Mouse (Mus musculus): ENCODE measurements around the gene Ntrk1. TPM values are rescaled to one million over a fixed set of nuclear protein-coding genes. Genes with fewer than 3 reads are reported as not detected.

The Ntrk1 gene
- polyA plus RNA-seq, 1 experiment from 2014 or later = 5.4 TPM

GRCm38 (mm10) chr3:87796736-87797334 is 1.9 kb upstream of the Ntrk1 start, which contains the start of gene Insrr:
TSS of gene Insrr (plus strand) at chr3:87796951.
- H3K9ac ChIP-seq (ENCODE audit: low read depth, low read length) = no peak within 1 kb of the TSS
- peak within 1 kb of the TSS; percentile 34 for H3K4me3 ChIP-seq (ENCODE audit: low read length)
- ATAC-seq (ENCODE audit: low FRiP score, low TSS enrichment) = no peak
- H3K9me3 ChIP-seq (ENCODE audit: control insufficient read depth, low read length) = no peaks in the 10 kb centered on the region
- H3K4me1 ChIP-seq (ENCODE audit: control insufficient read depth, insufficient read depth, low read length) = peaks cover 17% of the 10 kb centered on the region
- H3K4me2 ChIP-seq (replicated peaks; ENCODE audit: low read depth, low read length) = peak within 1 kb of the TSS; percentile 58
- H3K27ac ChIP-seq (ENCODE audit: low read depth, low read length) = no peak within 1 kb of the TSS
- H3K27me3 ChIP-seq (ENCODE audit: control insufficient read depth, insufficient read depth, low read length) = peaks cover 72% of the 10 kb centered on the region
- under 1% methylated on average over 27 of the region's 29 CpGs for WGBS
- H3K36me3 ChIP-seq (ENCODE audit: control insufficient read depth, insufficient read depth, low read length) = no peaks in the 10 kb centered on the region

GRCm38 (mm10) chr3:87795336-87796277 is 645 bp upstream of the Ntrk1 start:
- Histone ChIP-seq H3K27ac (ENCODE audit: low read depth, low read length) (no peak overlapping the region), H3K27me3 (ENCODE audit: control insufficient read depth, insufficient read depth, low read length) (peaks cover 83% of the 10 kb centered on the region), H3K36me3 (ENCODE audit: control insufficient read depth, insufficient read depth, low read length) (no peaks in the 10 kb centered on the region), H3K4me3 (ENCODE audit: low read length) (peak overlapping the region; percentile 33), H3K4me1 (ENCODE audit: control insufficient read depth, insufficient read depth, low read length) (peaks cover 17% of the 10 kb centered on the region), H3K9ac (ENCODE audit: low read depth, low read length) (peak overlapping the region; percentile 29), H3K9me3 (ENCODE audit: control insufficient read depth, low read length) (no peaks in the 10 kb centered on the region), H3K4me2 (replicated peaks; ENCODE audit: low read depth, low read length) (peak overlapping the region; percentile 48)
- ATAC-seq (ENCODE audit: low FRiP score, low TSS enrichment) = peak; percentile 26; the same call in 1 of the 2 replicates
- 18% methylated on average over 33 of the region's 33 CpGs for WGBS

- Histone ChIP-seq H3K4me2 (replicated peaks; ENCODE audit: low read depth, low read length) (no peak overlapping the region), H3K36me3 (ENCODE audit: control insufficient read depth, insufficient read depth, low read length) (no peaks in the 10 kb centered on the region), H3K27me3 (ENCODE audit: control insufficient read depth, insufficient read depth, low read length) (peaks cover 39% of the 10 kb centered on the region), H3K4me3 (ENCODE audit: low read length) (no peak overlapping the region), H3K4me1 (ENCODE audit: control insufficient read depth, insufficient read depth, low read length) (peaks cover 17% of the 10 kb centered on the region), H3K27ac (ENCODE audit: low read depth, low read length) (no peak overlapping the region), H3K9ac (ENCODE audit: low read depth, low read length) (no peak overlapping the region), H3K9me3 (ENCODE audit: control insufficient read depth, low read length) (no peaks in the 10 kb centered on the region)
- WGBS = 21% methylated on average over 5 of the region's 5 CpGs
- ATAC-seq (ENCODE audit: low FRiP score, low TSS enrichment) = no peak
These were observed 5.2 kb downstream of the Ntrk1 start for GRCm38 (mm10) chr3:87789768-87790167.

GRCm38 (mm10) chr3:87789248-87789647 is 5.7 kb downstream of the Ntrk1 start:
- no peaks in the 10 kb centered on the region for H3K9me3 ChIP-seq (ENCODE audit: control insufficient read depth, low read length)
- H3K4me1 ChIP-seq (ENCODE audit: control insufficient read depth, insufficient read depth, low read length) = peaks cover 16% of the 10 kb centered on the region
- no peaks in the 10 kb centered on the region for H3K36me3 ChIP-seq (ENCODE audit: control insufficient read depth, insufficient read depth, low read length)
- H3K27me3 ChIP-seq (ENCODE audit: control insufficient read depth, insufficient read depth, low read length) = peaks cover 34% of the 10 kb centered on the region
- no peak overlapping the region for H3K4me2 ChIP-seq (replicated peaks; ENCODE audit: low read depth, low read length)
- peak; percentile 47 for ATAC-seq (ENCODE audit: low FRiP score, low TSS enrichment)
- H3K4me3 ChIP-seq (ENCODE audit: low read length) = no peak overlapping the region
- H3K27ac ChIP-seq (ENCODE audit: low read depth, low read length) = no peak overlapping the region
- no peak overlapping the region for H3K9ac ChIP-seq (ENCODE audit: low read depth, low read length)
- WGBS = 63% methylated on average over 1 of the region's 1 CpGs

- no peak overlapping the region for H3K4me3 ChIP-seq (ENCODE audit: low read length)
- 19% methylated on average over 6 of the region's 6 CpGs for WGBS
- ATAC-seq (ENCODE audit: low FRiP score, low TSS enrichment) = 0 out of 2 replicates have a peak, but pooled peaks have one; percentile 12
- peaks cover 16% of the 10 kb centered on the region for H3K4me1 ChIP-seq (ENCODE audit: control insufficient read depth, insufficient read depth, low read length)
- H3K9ac ChIP-seq (ENCODE audit: low read depth, low read length) = no peak overlapping the region
- H3K36me3 ChIP-seq (ENCODE audit: control insufficient read depth, insufficient read depth, low read length) = no peaks in the 10 kb centered on the region
- H3K27ac ChIP-seq (ENCODE audit: low read depth, low read length) = no peak overlapping the region
- no peaks in the 10 kb centered on the region for H3K9me3 ChIP-seq (ENCODE audit: control insufficient read depth, low read length)
- peaks cover under 1% of the 10 kb centered on the region for H3K27me3 ChIP-seq (ENCODE audit: control insufficient read depth, insufficient read depth, low read length)
- H3K4me2 ChIP-seq (replicated peaks; ENCODE audit: low read depth, low read length) = no peak overlapping the region
These were observed 9.2 kb downstream of the Ntrk1 start for GRCm38 (mm10) chr3:87785626-87786214.

GRCm38 (mm10) chr3:87785156-87785555 is 9.8 kb downstream of the Ntrk1 start:
- Histone ChIP-seq H3K4me2 (replicated peaks; ENCODE audit: low read depth, low read length) (no peak overlapping the region), H3K4me1 (ENCODE audit: control insufficient read depth, insufficient read depth, low read length) (peaks cover 15% of the 10 kb centered on the region), H3K27ac (ENCODE audit: low read depth, low read length) (no peak overlapping the region), H3K9me3 (ENCODE audit: control insufficient read depth, low read length) (no peaks in the 10 kb centered on the region), H3K4me3 (ENCODE audit: low read length) (no peak overlapping the region), H3K27me3 (ENCODE audit: control insufficient read depth, insufficient read depth, low read length) (no peaks in the 10 kb centered on the region; the same call in 1 of the 2 replicates), H3K36me3 (ENCODE audit: control insufficient read depth, insufficient read depth, low read length) (no peaks in the 10 kb centered on the region), H3K9ac (ENCODE audit: low read depth, low read length) (no peak overlapping the region)
- no peak for ATAC-seq (ENCODE audit: low FRiP score, low TSS enrichment)
- 70% methylated on average over 5 of the region's 5 CpGs for WGBS

GRCm38 (mm10) chr3:87783282-87784023 is 11.5 kb downstream of the Ntrk1 start:
- WGBS = 75% methylated on average over 25 of the region's 25 CpGs
- no peaks in the 10 kb centered on the region for H3K36me3 ChIP-seq (ENCODE audit: control insufficient read depth, insufficient read depth, low read length)
- H3K4me2 ChIP-seq (replicated peaks; ENCODE audit: low read depth, low read length) = no peak overlapping the region
- H3K27me3 ChIP-seq (ENCODE audit: control insufficient read depth, insufficient read depth, low read length) = peaks cover 3% of the 10 kb centered on the region; the same call in 1 of the 2 replicates
- H3K4me1 ChIP-seq (ENCODE audit: control insufficient read depth, insufficient read depth, low read length) = peaks cover 8% of the 10 kb centered on the region; the same call in 1 of the 2 replicates
- peak; percentile 63 for ATAC-seq (ENCODE audit: low FRiP score, low TSS enrichment)
- H3K4me3 ChIP-seq (ENCODE audit: low read length) = no peak overlapping the region
- no peaks in the 10 kb centered on the region for H3K9me3 ChIP-seq (ENCODE audit: control insufficient read depth, low read length)
- H3K9ac ChIP-seq (ENCODE audit: low read depth, low read length) = no peak overlapping the region
- peak overlapping the region; percentile 26; the same call in 1 of the 2 replicates for H3K27ac ChIP-seq (ENCODE audit: low read depth, low read length)

- WGBS = 24% methylated on average over 2 of the region's 2 CpGs
- Histone ChIP-seq H3K27me3 (ENCODE audit: control insufficient read depth, insufficient read depth, low read length) (peaks cover 11% of the 10 kb centered on the region), H3K4me3 (ENCODE audit: low read length) (no peak overlapping the region), H3K4me1 (ENCODE audit: control insufficient read depth, insufficient read depth, low read length) (peaks cover 7% of the 10 kb centered on the region; the same call in 1 of the 2 replicates), H3K27ac (ENCODE audit: low read depth, low read length) (no peak overlapping the region), H3K36me3 (ENCODE audit: control insufficient read depth, insufficient read depth, low read length) (no peaks in the 10 kb centered on the region), H3K9ac (ENCODE audit: low read depth, low read length) (no peak overlapping the region), H3K4me2 (replicated peaks; ENCODE audit: low read depth, low read length) (no peak overlapping the region), H3K9me3 (ENCODE audit: control insufficient read depth, low read length) (no peaks in the 10 kb centered on the region)
- ATAC-seq (ENCODE audit: low FRiP score, low TSS enrichment) = no peak
These were observed 15.9 kb downstream of the Ntrk1 start for GRCm38 (mm10) chr3:87779086-87779485.
